Mouse (Mus musculus): ENCODE measurements around the gene Rrp12.
A peak's percentile ranks its signal among the peaks of the same experiment; 100 is the strongest.

Gene Rrp12

GRCm38 (mm10) chr19:41829381-41830105 is 66.4 kb downstream of the Rrp12 start, which contains the start of gene Frat1:
TSS of gene Frat1 (plus strand) at chr19:41829970.
- peak; percentile 81 to 84 for DNase-seq (ENCODE audit: low spot score in 2 of 2)

GRCm38 (mm10) chr19:41828941-41829340 is 67.0 kb downstream of the Rrp12 start:
- no peak for DNase-seq (ENCODE audit: low spot score in 2 of 2)

- no peak for DNase-seq (ENCODE audit: low spot score in 2 of 2)
Observed at GRCm38 (mm10) chr19:41826529-41826928, 69.4 kb downstream of the Rrp12 start.

GRCm38 (mm10) chr19:41824950-41825349 is 71.0 kb downstream of the Rrp12 start:
- DNase-seq (ENCODE audit: low spot score in 2 of 2): no peak

- no peak for DNase-seq (ENCODE audit: low spot score in 2 of 2)
Observed at GRCm38 (mm10) chr19:41822589-41822988, 73.4 kb downstream of the Rrp12 start.

GRCm38 (mm10) chr19:41821436-41821835 is 74.5 kb downstream of the Rrp12 start:
- no peak for DNase-seq (ENCODE audit: low spot score in 2 of 2)

GRCm38 (mm10) chr19:41818749-41819148 is 77.2 kb downstream of the Rrp12 start:
- DNase-seq (ENCODE audit: low spot score in 2 of 2): no peak

- DNase-seq (ENCODE audit: low spot score in 2 of 2): no peak
Observed at GRCm38 (mm10) chr19:41817325-41817724, 78.6 kb downstream of the Rrp12 start.

- no peak for DNase-seq (ENCODE audit: low spot score in 2 of 2)
Observed at GRCm38 (mm10) chr19:41816915-41817314, 79.1 kb downstream of the Rrp12 start.

GRCm38 (mm10) chr19:41816410-41816809 is 79.6 kb downstream of the Rrp12 start:
- no peak for DNase-seq (ENCODE audit: low spot score in 2 of 2)

- no peak for DNase-seq (ENCODE audit: low spot score in 2 of 2)
Observed at GRCm38 (mm10) chr19:41813374-41813773, 82.6 kb downstream of the Rrp12 start.

Measured in thymus, postnatal 10 days (tissue).